Mouse (Mus musculus) left cerebral cortex, postnatal 36 days (tissue): ENCODE results near the gene Tbx3. TPM values are rescaled to one million over a fixed set of nuclear protein-coding genes. Genes with fewer than 3 reads are reported as not detected.

Experiments used
- DNase-seq, 2 experiments: peaks; one replicate each; pipeline ENCODE4 v3.0.0; 2021 to 2022; ENCODE audit warnings: low spot score in 2 of 2, mixed read lengths in 1 of 2
- intact Hi-C: fragments of 180-260 bp; cut with DNase I; formaldehyde crosslinking; loops from one replicate; pipeline ENCODE4 v1.15.1; 2025
- total RNA-seq, 2 experiments: library from RNA; stranded (reverse); gene quantifications; 2 replicates each; pipeline ENCODE4 v1.2.3; 2021

The Tbx3 gene
- total RNA-seq, 2 experiments from 2014 or later: 4.3 to 4.9 TPM

DNA sequence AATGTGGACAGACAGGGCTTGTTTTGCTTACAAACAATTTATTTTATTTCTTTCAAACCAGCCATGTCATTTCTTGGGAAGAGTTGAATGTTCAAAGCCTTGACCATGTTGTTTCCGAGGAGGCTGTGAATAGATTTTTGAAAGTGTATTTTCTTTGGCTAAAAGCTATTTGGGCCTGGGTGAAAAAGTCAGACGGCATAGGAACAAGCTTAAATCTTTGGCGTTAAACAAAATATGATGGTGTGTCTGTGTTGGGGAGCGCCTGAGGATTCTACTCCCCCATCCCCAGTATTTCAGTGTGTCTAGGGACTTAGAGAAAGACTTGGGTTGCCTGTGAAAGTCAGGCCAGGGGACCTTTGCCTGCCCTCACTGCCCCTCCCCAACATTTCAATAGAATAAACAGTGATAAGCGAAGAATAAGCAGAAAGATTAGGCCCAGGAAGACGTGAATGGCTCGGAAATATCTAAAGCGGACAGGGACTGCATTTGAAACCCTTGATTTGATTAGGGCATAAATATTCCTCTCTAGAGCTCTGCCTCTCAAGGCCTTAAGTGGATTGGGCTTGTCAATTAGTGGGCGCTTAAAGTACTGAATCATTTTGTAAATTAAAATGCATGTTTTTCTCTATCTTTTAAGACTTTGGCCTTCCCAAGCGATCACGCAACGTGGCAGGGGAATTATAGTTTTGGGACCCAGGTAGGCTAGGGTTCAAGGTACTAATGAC, 4.3 kb downstream of the Tbx3 start:
- DNase-seq: no peak
- intact Hi-C loops: loop anchor here (5.0 kb wide), 1 partner anchor 758 kb away; the partner anchor contains the start of gene Lhx5

DNA sequence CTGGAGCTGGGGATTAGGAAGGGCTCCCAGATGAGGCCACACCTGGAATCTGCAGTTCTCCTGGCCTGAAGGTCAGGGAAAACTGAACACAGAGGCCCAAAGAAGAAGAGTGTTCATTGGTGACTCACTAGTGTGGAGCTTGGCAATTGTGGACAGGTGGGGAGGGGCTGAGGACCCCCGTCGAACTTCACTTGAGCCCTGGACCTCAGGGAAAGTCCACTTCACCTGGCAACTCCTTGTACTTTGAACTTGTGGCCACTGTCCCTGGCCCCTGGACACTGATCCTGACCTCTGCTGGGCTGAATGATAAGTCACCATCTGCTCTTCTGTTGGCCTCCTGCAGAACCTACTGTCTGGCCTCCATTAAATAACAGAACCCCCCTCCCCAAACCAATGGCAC, 5.8 kb downstream of the Tbx3 start:
- DNase-seq: no peak
- intact Hi-C loops: no loop called here

DNA sequence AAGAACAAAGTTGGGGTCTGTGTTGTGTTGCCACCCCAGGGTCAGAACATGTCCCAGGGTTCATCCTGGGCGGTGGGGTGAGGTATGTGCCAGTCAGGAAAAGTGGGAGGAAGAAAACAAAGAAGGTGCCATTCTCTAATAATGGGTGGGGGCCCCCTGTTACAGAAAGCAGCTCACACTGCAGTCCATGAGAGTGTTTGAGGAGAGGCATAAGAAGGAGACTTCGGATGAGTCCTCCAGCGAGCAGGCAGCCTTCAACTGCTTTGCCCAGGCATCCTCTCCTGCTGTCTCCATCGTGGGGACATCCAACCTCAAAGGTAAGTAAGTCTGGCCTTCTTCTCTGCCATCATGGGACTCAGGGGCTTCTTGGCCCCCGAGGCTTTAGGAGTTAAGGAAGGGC, 8.0 kb downstream of the Tbx3 start:
- intact Hi-C loops: no loop called here
- DNase-seq: no peak

DNA sequence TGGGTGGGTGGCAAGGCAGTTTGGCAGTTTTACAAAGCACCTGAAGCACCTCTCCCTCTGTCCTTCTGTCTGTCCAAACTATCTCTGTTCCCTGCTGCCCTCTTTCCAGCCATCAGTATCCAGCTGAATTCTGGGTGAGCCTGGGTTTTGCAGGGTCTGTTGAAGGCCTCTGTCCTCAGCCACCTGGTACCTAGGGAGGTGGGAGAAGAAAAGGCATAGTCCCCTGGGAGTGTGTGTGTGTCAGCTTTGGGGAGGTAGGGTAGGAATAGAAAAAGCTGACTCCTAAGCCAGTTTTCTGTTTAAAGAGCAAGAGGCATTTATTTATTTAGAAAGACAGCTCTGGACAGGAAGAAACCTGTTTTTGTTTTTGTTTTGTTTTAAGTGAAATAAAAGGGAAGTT, 8.6 kb downstream of the Tbx3 start:
- intact Hi-C loops: no loop called here
- DNase-seq: no peak

DNA sequence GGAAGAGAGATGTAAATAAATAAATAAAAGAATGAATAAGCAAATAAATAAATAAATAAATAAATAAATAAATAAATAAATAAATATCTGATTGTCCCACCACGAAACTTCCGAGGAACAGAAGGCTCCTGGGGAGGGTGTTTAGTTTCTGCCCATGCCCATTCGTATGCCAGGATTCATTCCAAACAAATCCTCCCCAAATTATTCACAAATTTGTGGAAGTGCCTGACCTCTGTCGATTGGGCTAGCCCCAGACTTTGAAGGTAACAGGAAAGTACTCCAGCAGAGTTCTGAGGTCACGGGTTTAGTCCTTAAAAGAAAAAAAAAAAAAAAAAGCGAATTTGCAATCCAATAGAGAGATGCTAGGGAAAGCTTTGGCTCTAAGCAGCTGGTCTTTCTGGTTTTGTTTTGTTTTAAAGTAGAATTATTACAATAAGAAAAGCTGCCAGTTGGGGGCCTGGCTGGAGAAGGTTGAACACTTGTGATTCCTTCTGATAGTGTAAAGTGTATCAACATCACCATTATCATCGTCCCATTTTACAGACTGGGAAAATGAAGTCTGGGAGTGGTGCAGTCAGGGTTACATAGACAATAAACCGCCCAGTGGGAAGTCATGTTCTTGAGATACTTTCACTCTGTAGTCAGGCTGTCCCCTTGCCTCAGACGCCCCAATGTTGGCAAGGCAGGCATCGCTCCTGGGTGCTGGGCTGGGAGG, 9.3 kb downstream of the Tbx3 start:
- DNase-seq: no peak
- intact Hi-C loops: loop anchor here (5.0 kb wide), 1 partner anchor 158 kb away; no protein-coding TSS in a partner anchor

DNA sequence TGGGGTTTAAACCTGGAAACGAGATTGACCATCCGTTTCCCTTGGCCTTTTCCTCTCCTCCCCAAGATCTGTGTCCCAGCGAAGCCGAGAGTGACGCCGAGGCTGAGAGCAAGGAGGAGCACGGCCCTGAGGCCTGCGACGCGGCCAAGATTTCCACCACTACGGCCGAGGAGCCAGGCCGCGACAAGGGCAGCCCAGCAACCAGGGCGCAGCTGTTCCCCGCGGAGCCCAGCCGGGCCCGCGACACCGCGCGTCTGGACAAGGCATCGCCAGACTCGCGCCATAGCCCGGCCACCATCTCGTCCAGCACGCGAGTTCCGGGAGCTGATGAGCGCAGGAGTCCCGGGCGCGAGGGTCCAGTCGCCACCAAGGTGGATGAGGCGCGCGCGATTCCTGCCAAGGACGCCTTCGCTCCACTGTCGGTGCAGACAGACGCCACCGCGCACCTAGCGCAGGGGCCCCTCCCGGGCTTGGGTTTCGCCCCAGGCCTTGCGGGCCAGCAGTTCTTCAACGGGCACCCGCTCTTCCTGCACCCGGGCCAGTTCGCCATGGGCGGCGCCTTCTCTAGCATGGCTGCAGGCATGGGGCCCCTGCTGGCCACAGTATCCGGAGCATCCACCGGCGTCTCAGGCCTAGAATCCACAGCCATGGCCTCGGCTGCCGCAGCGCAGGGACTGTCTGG, 10.0 kb downstream of the Tbx3 start:
- no peak for DNase-seq
- intact Hi-C loops: loop anchor here (5.0 kb wide), 1 partner anchor 157 kb away; no protein-coding TSS in a partner anchor

DNA sequence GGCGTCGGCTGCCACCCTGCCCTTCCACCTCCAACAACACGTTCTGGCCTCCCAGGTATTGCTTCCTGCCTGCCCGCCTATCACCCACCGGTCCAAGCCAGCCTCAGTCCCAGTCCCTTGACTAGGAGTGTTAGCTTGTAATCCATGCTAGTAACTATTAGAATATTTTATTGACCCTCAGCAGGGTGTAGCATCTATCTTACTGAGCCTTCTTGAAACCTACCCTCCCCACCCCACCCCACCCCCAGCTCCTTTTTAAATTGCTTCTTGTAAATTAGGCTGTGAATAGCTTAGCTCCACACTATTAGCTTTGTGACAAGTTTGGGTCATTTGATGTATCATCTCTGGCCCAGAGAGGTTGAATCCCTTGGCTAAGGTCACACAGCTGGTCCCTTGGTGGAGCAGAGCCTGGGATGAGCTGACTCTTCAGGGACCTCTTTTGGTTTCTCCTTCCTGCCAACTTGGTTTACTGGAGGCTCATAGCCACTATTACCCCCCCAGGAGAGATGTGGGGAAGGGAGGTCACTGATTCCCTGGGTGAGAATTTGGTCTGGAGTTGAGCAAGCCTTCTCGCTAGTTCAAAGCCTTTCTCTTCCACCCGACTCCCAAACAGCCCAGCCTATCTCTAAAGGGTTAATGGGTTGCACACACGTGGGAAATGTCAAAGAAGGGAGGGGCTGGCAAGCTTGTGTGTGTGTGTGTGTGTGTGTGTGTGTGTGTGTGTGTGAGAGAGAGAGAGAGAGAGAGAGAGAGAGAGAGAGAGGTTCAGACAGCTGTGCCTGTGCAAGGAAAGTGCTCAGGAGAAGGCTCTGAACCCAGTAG, 10.8 kb downstream of the Tbx3 start:
- intact Hi-C loops: loop anchor here (5.0 kb wide), 1 partner anchor 156 kb away; no protein-coding TSS in a partner anchor
- DNase-seq: no peak

DNA sequence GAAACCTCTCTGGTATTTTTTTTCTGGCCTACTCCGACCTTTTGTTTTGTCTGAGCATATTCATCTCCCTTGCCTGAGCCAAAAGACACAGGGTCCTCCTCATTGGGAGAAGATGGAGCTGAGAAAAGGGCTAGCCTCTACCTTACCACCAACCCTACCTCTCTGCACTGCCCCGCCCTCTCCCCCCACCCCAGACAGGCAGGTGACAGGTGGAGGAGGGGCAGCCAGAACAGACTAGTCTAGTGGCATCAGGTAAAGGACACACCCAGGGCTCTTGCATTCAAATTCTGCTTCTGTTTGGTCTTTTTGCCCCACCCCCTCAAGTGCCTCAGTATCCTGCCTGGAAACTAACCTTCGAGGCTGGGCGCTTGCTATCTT, 11.4 kb downstream of the Tbx3 start:
- intact Hi-C loops: loop anchor here (5.0 kb wide), 1 partner anchor 155 kb away; no protein-coding TSS in a partner anchor
- no peak for DNase-seq

DNA sequence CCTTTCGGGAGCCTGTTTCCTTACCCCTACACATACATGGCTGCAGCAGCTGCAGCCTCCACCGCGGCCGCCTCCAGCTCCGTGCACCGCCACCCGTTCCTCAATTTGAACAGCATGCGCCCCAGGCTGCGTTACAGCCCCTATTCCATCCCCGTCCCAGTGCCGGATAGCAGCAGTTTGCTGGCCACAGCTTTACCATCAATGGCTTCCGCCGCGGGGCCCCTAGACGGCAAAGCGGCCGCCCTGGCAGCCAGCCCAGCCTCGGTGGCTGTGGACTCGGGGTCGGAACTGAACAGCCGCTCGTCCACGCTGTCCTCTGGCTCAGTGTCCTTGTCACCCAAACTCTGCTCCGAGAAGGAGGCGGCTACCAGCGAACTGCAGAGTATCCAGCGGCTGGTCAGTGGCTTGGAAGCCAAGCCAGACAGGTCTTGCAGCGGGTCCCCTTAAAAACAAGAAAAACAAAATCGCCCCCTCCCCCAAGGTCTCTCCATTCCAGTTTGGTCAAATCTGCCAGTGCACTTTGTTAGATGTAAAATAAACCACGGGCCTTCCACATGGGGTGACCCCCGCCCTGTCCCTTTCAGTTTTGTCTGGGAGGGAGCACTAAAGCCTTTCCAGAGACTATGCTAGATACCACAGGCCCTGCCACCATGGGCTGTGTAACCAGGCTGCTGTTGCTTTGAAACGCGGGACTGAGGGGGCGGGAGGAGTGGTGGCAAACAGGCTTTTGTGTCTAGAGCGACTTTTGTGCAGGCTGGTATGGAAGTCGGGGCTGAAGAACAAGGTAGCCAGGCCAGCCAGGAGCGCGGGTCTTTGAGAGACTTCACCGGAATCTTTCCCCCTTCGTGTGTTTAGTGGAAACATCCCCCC, 12.4 kb downstream of the Tbx3 start:
- intact Hi-C loops: loop anchor here (5.0 kb wide), 1 partner anchor 154 kb away; no protein-coding TSS in a partner anchor
- DNase-seq: no peak

DNA sequence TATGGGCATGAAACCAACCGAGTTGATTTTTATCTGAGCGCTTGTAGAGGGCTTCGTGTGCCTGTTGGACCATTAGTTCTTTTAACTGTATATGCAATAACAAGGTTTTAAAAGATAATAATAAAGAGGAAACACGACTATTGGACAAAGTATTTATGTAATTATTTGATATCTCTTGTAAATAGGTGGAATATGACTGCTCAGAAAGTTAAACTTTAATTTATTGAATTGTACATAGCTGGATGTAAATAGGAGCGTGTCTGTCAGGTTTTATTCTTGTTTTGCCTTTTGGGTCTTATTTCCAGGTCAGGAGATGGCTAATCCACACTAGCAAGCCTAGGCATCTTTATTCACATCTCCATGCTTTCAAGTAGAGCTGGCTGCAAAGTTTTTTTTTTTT, 13.4 kb downstream of the Tbx3 start:
- intact Hi-C loops: loop anchor here (5.0 kb wide), 1 partner anchor 153 kb away; no protein-coding TSS in a partner anchor

DNA sequence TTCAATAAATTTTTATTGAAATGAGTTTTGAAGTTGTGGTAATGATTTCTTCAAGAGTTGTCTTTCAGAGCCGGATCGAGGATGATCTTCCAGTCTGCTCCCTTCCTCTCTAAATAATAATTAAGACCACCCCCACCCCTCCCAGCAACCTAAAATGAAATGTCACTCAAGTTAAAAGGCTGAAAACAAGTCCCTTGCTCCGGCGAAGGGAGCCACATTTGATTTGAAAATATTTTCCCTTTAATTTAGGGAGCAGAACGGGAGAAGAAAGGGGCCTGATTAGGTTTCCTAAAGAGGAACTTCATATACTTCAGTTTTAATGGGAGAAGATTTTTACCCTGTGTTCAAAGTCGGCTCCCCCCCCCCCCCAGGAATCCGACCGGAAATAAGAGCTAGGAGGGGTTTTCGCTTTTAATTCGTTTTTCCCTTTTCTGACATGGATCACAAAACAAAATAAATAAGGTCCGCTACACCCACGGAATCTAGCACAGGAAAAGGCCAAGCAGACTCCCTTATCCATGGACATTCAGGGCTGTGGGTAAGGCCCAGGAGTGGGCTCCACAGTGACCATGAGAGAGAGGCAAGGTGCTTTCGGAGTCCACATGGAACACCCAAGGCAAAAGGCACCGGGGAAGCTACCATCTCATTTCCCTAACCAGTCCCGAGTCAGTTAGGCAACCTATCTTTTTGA, 14.4 kb downstream of the Tbx3 start:
- intact Hi-C loops: loop anchor here (5.0 kb wide), 1 partner anchor 152 kb away; no protein-coding TSS in a partner anchor

More for the DNA sequence above, 13.4 kb downstream of the Tbx3 start:
- no peak for DNase-seq

DNA sequence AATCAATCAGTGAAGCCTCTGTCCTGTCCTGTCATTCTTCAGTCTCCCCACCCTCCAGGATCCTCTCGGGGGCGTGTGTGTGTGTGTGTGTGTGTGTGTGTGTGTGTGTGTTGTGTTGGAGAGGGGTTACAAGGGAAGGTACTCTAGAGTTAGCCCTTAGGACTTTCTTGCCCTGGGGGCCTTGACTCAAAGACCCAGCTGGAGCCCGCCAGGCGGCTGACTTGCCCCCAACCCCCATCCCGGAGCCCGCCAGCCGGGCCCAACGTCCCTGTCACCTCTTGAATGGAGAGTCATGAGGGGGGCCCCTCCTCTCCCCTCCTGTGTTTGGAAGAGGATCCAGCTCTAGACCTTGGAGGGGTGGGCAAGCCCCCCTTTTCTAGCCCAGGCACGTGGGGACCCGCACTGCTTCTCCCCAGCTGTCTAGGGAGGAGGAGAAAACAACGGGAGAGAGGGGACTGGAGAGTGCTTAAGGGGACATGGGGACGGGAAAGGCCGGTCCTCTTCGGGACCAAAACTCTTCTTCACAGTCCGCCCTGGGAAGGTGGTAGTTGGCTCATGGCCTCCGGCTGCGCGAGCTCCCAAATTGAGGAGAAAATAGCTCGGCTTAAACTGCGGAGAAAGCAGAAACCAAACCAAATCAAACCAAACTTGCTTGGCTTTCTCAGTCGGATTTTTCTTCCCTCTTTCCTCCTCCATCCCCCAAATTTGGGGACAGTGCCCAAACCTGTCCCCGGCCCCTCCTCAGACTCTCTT, 15.2 kb downstream of the Tbx3 start:
- no peak for DNase-seq
- intact Hi-C loops: no loop called here

More for the DNA sequence above, 14.4 kb downstream of the Tbx3 start:
- DNase-seq: no peak

DNA sequence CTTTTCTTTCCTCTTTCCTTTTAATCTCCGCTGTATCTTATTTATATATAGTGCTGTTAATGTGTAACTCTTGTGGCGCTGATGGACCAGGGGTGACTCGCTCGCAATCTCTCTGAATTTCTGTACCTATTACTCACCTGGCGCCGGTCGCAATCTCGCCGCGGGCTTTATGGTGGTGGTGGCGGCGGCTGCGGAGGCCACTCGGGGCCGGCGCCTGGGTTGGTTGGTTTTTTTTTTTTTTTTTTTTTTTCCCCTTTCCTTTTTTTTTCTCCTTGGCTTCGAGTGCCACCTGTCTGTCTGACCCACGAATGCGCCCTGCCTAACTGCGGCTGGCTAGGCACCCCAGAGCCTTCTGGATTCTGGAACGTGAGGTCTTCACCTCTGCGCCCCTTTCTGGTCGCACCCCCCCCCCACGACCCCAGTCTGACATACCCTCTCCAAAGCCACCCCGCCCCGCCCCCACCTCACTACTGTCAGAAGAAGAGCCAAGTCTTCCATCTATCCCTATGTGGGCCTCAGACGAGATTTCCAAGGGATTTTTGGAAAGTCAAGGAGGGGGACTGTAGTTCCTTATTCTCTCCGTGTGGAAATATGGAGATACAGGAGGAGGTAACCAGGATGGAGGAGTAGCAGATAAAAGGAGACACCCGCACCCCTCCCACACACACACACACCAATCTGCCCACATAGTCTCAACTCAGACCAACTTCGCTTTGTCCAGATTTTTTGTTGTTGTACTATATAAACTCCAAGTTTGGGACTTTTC, 15.9 kb downstream of the Tbx3 start:
- intact Hi-C loops: no loop called here
- no peak for DNase-seq

DNA sequence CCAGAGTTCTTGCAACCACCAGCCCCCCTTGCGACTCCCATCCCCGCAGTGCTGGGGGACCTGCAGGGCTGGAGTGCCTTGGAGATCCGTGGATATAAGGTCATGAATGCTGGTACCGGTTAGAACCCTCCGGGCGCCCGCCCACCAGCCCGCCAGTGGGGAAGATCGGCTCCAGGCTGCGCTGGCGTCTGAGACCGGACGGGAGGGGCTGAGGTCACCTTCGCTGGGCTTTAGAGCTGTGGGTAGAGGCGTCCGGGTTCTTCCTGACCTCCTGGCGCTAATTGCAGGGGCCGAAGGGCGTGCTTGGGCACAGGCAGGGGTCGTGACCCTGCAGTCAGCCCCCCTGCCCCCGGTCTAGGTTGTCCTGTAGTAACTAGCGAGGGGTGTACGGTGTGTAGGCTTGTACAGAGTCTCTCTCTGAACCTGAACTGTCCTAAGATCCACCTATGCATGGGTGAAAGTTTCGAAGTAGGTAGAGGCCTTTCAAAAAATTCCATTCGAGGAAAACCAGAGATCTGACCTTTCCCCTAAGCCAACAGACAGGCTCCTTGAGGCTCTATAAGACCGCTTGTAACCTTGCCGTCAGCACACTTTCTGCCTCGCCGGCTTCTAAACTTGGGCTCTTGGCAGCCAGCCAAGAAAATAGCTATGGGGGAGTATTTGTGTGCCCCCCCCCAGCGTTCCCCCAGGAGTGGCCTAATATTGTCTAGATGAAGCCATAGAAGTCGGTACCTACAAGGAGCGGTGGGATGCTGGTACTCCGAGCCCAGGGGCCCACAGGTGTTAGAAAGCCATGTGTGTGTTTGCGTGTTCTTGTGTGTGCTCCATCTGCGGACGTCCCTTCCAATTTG, 16.8 kb downstream of the Tbx3 start:
- intact Hi-C loops: no loop called here
- DNase-seq: no peak

DNA sequence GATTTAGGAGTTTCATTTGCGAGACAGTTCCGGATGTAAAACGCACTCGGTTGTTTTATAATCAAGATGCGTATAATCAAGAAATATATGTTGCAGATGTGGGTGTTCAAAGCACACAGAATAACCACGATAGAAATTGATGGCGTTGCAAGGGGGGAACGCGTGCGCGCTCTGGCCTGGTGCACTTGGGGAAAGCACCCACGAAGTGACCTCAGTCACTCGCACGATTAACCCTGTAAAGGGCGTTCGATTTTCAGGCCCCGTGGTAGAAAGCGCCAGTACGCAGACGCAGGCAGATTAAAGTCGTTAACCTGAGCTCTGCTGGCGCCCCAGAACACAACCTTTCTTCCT, 17.4 kb downstream of the Tbx3 start:
- intact Hi-C loops: no loop called here

DNA sequence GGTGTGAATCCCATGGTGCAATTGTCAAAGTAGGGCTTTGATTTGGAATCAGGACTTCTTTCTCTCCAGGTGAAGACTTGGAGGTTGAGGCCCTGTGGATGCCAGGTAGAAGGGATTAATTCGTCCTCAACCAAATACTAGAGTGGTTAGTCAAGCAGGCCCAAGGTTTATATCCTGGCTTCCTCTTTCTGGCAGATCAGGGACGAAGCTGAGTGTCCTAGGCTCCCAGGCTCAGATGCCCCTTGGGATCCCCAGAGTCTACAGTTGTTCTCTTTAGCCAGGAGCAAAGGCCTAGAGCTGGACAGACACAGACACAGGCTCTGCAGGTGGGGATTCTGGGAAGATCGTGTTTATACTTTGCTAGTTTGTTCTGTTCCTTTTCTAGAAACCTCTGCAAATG, 17.8 kb downstream of the Tbx3 start:
- no peak for DNase-seq

More for the DNA sequence above, 17.4 kb downstream of the Tbx3 start:
- no peak for DNase-seq

More for the DNA sequence above, 17.8 kb downstream of the Tbx3 start:
- intact Hi-C loops: no loop called here
